Mouse (Mus musculus) heart, embryonic 16.5 days (tissue): ENCODE measurements around the gene Gsto1. TPM values are rescaled to one million over a fixed set of nuclear protein-coding genes. Genes with fewer than 3 reads are reported as not detected.
"Not testable (repeated sequence)": the region's sequence is repeated elsewhere in the genome, so short reads cannot be mapped to it uniquely, and the experiment has no call there.

Experiments
- ATAC-seq: fragments of 200-750 bp; cut with Nextera tagmentation; replicated peaks from 2 replicates; pipeline ENCODE4 v1.8.0; 2017; ENCODE audit warnings: moderate number of reproducible peaks; ENCODE audit not compliant: insufficient read depth, low FRiP score; ENCODE audit errors: extremely low read depth
- H3K27ac ChIP-seq: fragments of 300-500 bp; sonication (generic); 2 replicates; pipeline ENCODE4 v1.5.1; 2014; ENCODE audit warnings: mild to moderate bottlenecking, low read length, control low read depth, moderate library complexity
- H3K27me3 ChIP-seq: fragments of 300-500 bp; sonication (generic); 2 replicates; pipeline ENCODE4 v1.6.1; 2014; ENCODE audit warnings: low read length, mixed read lengths; ENCODE audit not compliant: control insufficient read depth, insufficient read depth
- H3K36me3 ChIP-seq: fragments of 300-500 bp; sonication (generic); 2 replicates; pipeline ENCODE4 v1.6.1; 2014; ENCODE audit not compliant: control insufficient read depth, insufficient read depth
- H3K4me1 ChIP-seq: fragments of 300-500 bp; sonication (generic); 2 replicates; pipeline ENCODE4 v1.6.1; 2014; ENCODE audit warnings: low read length, mixed read lengths; ENCODE audit not compliant: control insufficient read depth, insufficient read depth
- H3K4me2 ChIP-seq: fragments of 300-500 bp; sonication (generic); 2 replicates; pipeline ENCODE4 v1.6.1; 2014; ENCODE audit warnings: low read depth, mild to moderate bottlenecking, control low read depth, low read length
- H3K4me3 ChIP-seq: fragments of 300-500 bp; sonication (generic); 2 replicates; pipeline ENCODE4 v1.5.1; 2014; ENCODE audit warnings: mild to moderate bottlenecking, control low read depth, low read length
- H3K9ac ChIP-seq: fragments of 300-500 bp; sonication (generic); 2 replicates; pipeline ENCODE4 v1.6.1; 2014; ENCODE audit warnings: low read length, control low read depth
- H3K9me3 ChIP-seq: fragments of 300-500 bp; sonication (generic); replicated peaks from 2 replicates; pipeline ENCODE4 v1.6.1; 2016; ENCODE audit warnings: low read length; ENCODE audit not compliant: control insufficient read depth
- WGBS: fragments of 180-500 bp; shearing (Covaris S2); extraction: QIAGEN DNeasy Blood & Tissue Kit; methylation state at CpG from one replicate; pipeline ENCODE4 v1.1.7; 2014; 5-methylcytosine and 5-hydroxymethylcytosine counted together
- polyA plus RNA-seq: library from polyadenylated mRNA; unstranded; fragments of >200 nt; fragmentation: Nextera tagmentation; extraction: Ambion mirVana; gene quantifications from 2 replicates; pipeline ENCODE4 v1.2.1, GENCODE M21; 2015

Gene Gsto1
- polyA plus RNA-seq, 1 experiment from 2014 or later = 121 TPM

- 83% methylated on average over 14 of the region's 14 CpGs for WGBS
- H3K4me2 ChIP-seq = no peak overlapping the region
- H3K27ac ChIP-seq = no peak overlapping the region
- no peaks in the 10 kb centered on the region for H3K9me3 ChIP-seq
- no peaks in the 10 kb centered on the region for H3K27me3 ChIP-seq
- ATAC-seq = no peak
- no peak overlapping the region for H3K9ac ChIP-seq
- H3K36me3 ChIP-seq = no peaks in the 10 kb centered on the region
- no peaks in the 10 kb centered on the region for H3K4me1 ChIP-seq
- no peak overlapping the region for H3K4me3 ChIP-seq
These were observed 24.8 kb upstream of the Gsto1 start for GRCm38 (mm10) chr19:47829913-47830450.

- no peak overlapping the region for H3K9ac ChIP-seq
- 92% methylated on average over 8 of the region's 8 CpGs for WGBS
- H3K4me3 ChIP-seq = no peak overlapping the region
- H3K36me3 ChIP-seq = no peaks in the 10 kb centered on the region
- H3K9me3 ChIP-seq = no peaks in the 10 kb centered on the region
- no peaks in the 10 kb centered on the region for H3K4me1 ChIP-seq
- no peak overlapping the region for H3K4me2 ChIP-seq
- no peak overlapping the region for H3K27ac ChIP-seq
- ATAC-seq = no peak
- H3K27me3 ChIP-seq = no peaks in the 10 kb centered on the region
These were observed 23.7 kb upstream of the Gsto1 start for GRCm38 (mm10) chr19:47831111-47831510.

- Histone ChIP-seq H3K9me3 (no peaks in the 10 kb centered on the region), H3K36me3 (no peaks in the 10 kb centered on the region), H3K4me2 (no peak overlapping the region), H3K27me3 (no peaks in the 10 kb centered on the region), H3K4me1 (no peaks in the 10 kb centered on the region), H3K4me3 (no peak overlapping the region), H3K27ac (no peak overlapping the region), H3K9ac (no peak overlapping the region)
- ATAC-seq = no peak
- WGBS = 75% methylated on average over 16 of the region's 16 CpGs
These were observed 22.5 kb upstream of the Gsto1 start for GRCm38 (mm10) chr19:47832316-47832715.

GRCm38 (mm10) chr19:47834614-47835013, 20.2 kb upstream of the Gsto1 start:
- Histone ChIP-seq H3K4me2 (no peak overlapping the region), H3K4me1 (peaks cover 2% of the 10 kb centered on the region; the same call in 1 of the 2 replicates), H3K9me3 (no peaks in the 10 kb centered on the region), H3K27me3 (0 out of 2 replicates have a peak, but pooled peaks cover 2% of the 10 kb centered on the region), H3K36me3 (no peaks in the 10 kb centered on the region), H3K9ac (no peak overlapping the region), H3K27ac (no peak overlapping the region), H3K4me3 (no peak overlapping the region)
- ATAC-seq = no peak
- WGBS = 79% methylated on average over 5 of the region's 5 CpGs

- Histone ChIP-seq H3K36me3 (no peaks in the 10 kb centered on the region), H3K27ac (no peak overlapping the region), H3K4me3 (no peak overlapping the region), H3K9ac (no peak overlapping the region), H3K27me3 (0 out of 2 replicates have a peak, but pooled peaks cover 2% of the 10 kb centered on the region), H3K4me2 (no peak overlapping the region), H3K4me1 (peaks cover 2% of the 10 kb centered on the region; the same call in 1 of the 2 replicates), H3K9me3 (no peaks in the 10 kb centered on the region)
- no peak for ATAC-seq
- 84% methylated on average over 7 of the region's 7 CpGs for WGBS
These were observed 19.0 kb upstream of the Gsto1 start for GRCm38 (mm10) chr19:47835776-47836175.

GRCm38 (mm10) chr19:47836701-47837526, 17.9 kb upstream of the Gsto1 start:
- 3% methylated on average over 44 of the region's 49 CpGs for WGBS

GRCm38 (mm10) chr19:47837527-47837901, 17.3 kb upstream of the Gsto1 start:
- Histone ChIP-seq H3K36me3 (no peaks in the 10 kb centered on the region), H3K9ac (no peak overlapping the region), H3K27ac (no peak overlapping the region), H3K4me3 (peak overlapping the region; percentile 50), H3K27me3 (0 out of 2 replicates have a peak, but pooled peaks cover 2% of the 10 kb centered on the region), H3K4me2 (peak overlapping the region; percentile 73), H3K9me3 (no peaks in the 10 kb centered on the region), H3K4me1 (peaks cover 2% of the 10 kb centered on the region; the same call in 1 of the 2 replicates)
- ATAC-seq = peak; percentile 37; the same call in 1 of the 2 replicates
- 2% methylated on average over 6 of the region's 6 CpGs for WGBS

More at GRCm38 (mm10) chr19:47836701-47837526, 17.9 kb upstream of the Gsto1 start:
- Histone ChIP-seq H3K4me2 (peak overlapping the region; percentile 73), H3K27ac (no peak overlapping the region), H3K27me3 (0 out of 2 replicates have a peak, but pooled peaks cover 2% of the 10 kb centered on the region), H3K36me3 (no peaks in the 10 kb centered on the region), H3K4me3 (peak overlapping the region; percentile 50), H3K4me1 (peaks cover 2% of the 10 kb centered on the region; the same call in 1 of the 2 replicates), H3K9me3 (no peaks in the 10 kb centered on the region), H3K9ac (no peak overlapping the region)
- peak; percentile 90 for ATAC-seq

- not testable (repeated sequence) for H3K4me3 ChIP-seq, H3K27me3 ChIP-seq, H3K9ac ChIP-seq, H3K4me2 ChIP-seq, H3K27ac ChIP-seq, H3K36me3 ChIP-seq, H3K9me3 ChIP-seq, H3K4me1 ChIP-seq, ATAC-seq
- WGBS = 65% methylated on average over 13 of the region's 15 CpGs
These were observed 13.5 kb upstream of the Gsto1 start for GRCm38 (mm10) chr19:47841234-47841633.

GRCm38 (mm10) chr19:47849735-47850134, 5.0 kb upstream of the Gsto1 start:
- no peaks in the 10 kb centered on the region for H3K9me3 ChIP-seq
- 81% methylated on average over 3 of the region's 3 CpGs for WGBS
- ATAC-seq = no peak

More at GRCm38 (mm10) chr19:47849735-47850134, 5.0 kb upstream of the Gsto1 start:
- H3K27me3 ChIP-seq = no peaks in the 10 kb centered on the region
- no peak overlapping the region for H3K9ac ChIP-seq
- no peak overlapping the region for H3K4me2 ChIP-seq
- no peak overlapping the region for H3K27ac ChIP-seq
- H3K4me3 ChIP-seq = no peak overlapping the region
- peaks cover 10% of the 10 kb centered on the region for H3K4me1 ChIP-seq
- H3K36me3 ChIP-seq = no peaks in the 10 kb centered on the region
